Mouse (Mus musculus) lung, postnatal 0 days (tissue): ENCODE measurements around the gene Gm42674. TPM values are rescaled to one million over a fixed set of nuclear protein-coding genes. Genes with fewer than 3 reads are reported as not detected.

Experiments
- ATAC-seq: fragments of 200-750 bp; cut with Nextera tagmentation; 2 replicates; pipeline ENCODE4 v1.8.0; 2017; ENCODE audit warnings: moderate library complexity
- DNase-seq: peaks from one replicate; pipeline ENCODE4 v3.0.0-alpha.2; 2016; ENCODE audit warnings: low spot score
- H3K27ac ChIP-seq: fragments of 300-500 bp; sonication (generic); 2 replicates; pipeline ENCODE4 v1.5.1; 2014; ENCODE audit warnings: antibody characterized with exemption, mild to moderate bottlenecking, low read length, mixed read lengths
- H3K27me3 ChIP-seq: fragments of 300-500 bp; sonication (generic); replicated peaks from 2 replicates; pipeline ENCODE4 v1.6.1; 2014; ENCODE audit warnings: low read length, mixed read lengths; ENCODE audit not compliant: insufficient read depth
- H3K36me3 ChIP-seq: fragments of 300-500 bp; sonication (generic); 2 replicates; pipeline ENCODE4 v1.6.1; 2014; ENCODE audit warnings: low read length, mixed read lengths; ENCODE audit not compliant: insufficient read depth
- H3K4me1 ChIP-seq: fragments of 300-500 bp; sonication (generic); 2 replicates; pipeline ENCODE4 v1.6.1; 2014; ENCODE audit warnings: antibody characterized with exemption, low read depth, low read length, mixed read lengths; ENCODE audit not compliant: insufficient read depth
- H3K4me2 ChIP-seq: fragments of 300-500 bp; sonication (generic); replicated peaks from 2 replicates; pipeline ENCODE4 v1.6.1; 2014; ENCODE audit warnings: low read depth, mild to moderate bottlenecking, low read length, moderate library complexity, mixed read lengths
- H3K4me3 ChIP-seq: fragments of 300-500 bp; sonication (generic); 2 replicates; pipeline ENCODE4 v1.5.1; 2014; ENCODE audit warnings: low read depth, low read length
- H3K9ac ChIP-seq: fragments of 300-500 bp; sonication (generic); replicated peaks from 2 replicates; pipeline ENCODE4 v1.6.1; 2014; ENCODE audit warnings: low read depth, mild to moderate bottlenecking
- H3K9me3 ChIP-seq: fragments of 300-500 bp; sonication (generic); 2 replicates; pipeline ENCODE4 v1.6.1; 2016; ENCODE audit warnings: low read length, mixed read lengths
- CTCF ChIP-seq: IDR thresholded peaks from 2 replicates; pipeline ENCODE4 v1.5.1; 2016; ENCODE audit warnings: antibody characterized with exemption, mild to moderate bottlenecking
- EP300 ChIP-seq: IDR thresholded peaks from 2 replicates; pipeline ENCODE4 v1.6.1; 2016; ENCODE audit warnings: antibody characterized with exemption, mild to moderate bottlenecking, control low read depth
- WGBS: fragments of 180-500 bp; shearing (Covaris S2); extraction: QIAGEN DNeasy Blood & Tissue Kit; methylation state at CpG from one replicate; pipeline ENCODE4 v1.1.7; 2014; 5-methylcytosine and 5-hydroxymethylcytosine counted together
- polyA plus RNA-seq: library from polyadenylated mRNA; unstranded; fragments of >200 nt; fragmentation: Nextera tagmentation; extraction: Ambion mirVana; gene quantifications from 2 replicates; pipeline ENCODE4 v1.2.1, GENCODE M21; 2015

Gene Gm42674
- polyA plus RNA-seq, 1 experiment from 2014 or later, result not detected

- H3K4me3 ChIP-seq, result no peak overlapping the region
- WGBS, result 54% methylated on average over 5 of the region's 5 CpGs
- H3K36me3 ChIP-seq, result no peaks in the 10 kb centered on the region
- no peak overlapping the region for H3K4me2 ChIP-seq
- ATAC-seq (no peak), DNase-seq (no peak)
- H3K27me3 ChIP-seq, result no peaks in the 10 kb centered on the region
- H3K9me3 ChIP-seq, result no peaks in the 10 kb centered on the region
- H3K27ac ChIP-seq, result no peak overlapping the region
- TF ChIP-seq EP300 (no peak), CTCF (no peak)
- no peak overlapping the region for H3K9ac ChIP-seq
- no peaks in the 10 kb centered on the region for H3K4me1 ChIP-seq
Measured at GRCm38 (mm10) chr3:90595556-90595955, 6.1 kb upstream of the Gm42674 start.

GRCm38 (mm10) chr3:90596810-90597209 lies 4.9 kb upstream of the Gm42674 start:
- Histone ChIP-seq H3K27ac (no peak overlapping the region), H3K4me3 (no peak overlapping the region), H3K9ac (no peak overlapping the region), H3K36me3 (no peaks in the 10 kb centered on the region), H3K4me2 (no peak overlapping the region), H3K9me3 (no peaks in the 10 kb centered on the region), H3K4me1 (no peaks in the 10 kb centered on the region), H3K27me3 (no peaks in the 10 kb centered on the region)
- DNase-seq (no peak), ATAC-seq (no peak)
- TF ChIP-seq CTCF (no peak), EP300 (no peak)
- 90% methylated on average over 6 of the region's 6 CpGs for WGBS

GRCm38 (mm10) chr3:90597736-90598135 lies 4.0 kb upstream of the Gm42674 start:
- Histone ChIP-seq H3K27ac (no peak overlapping the region), H3K9me3 (no peaks in the 10 kb centered on the region), H3K36me3 (no peaks in the 10 kb centered on the region), H3K4me3 (no peak overlapping the region), H3K9ac (no peak overlapping the region), H3K4me1 (no peaks in the 10 kb centered on the region), H3K27me3 (no peaks in the 10 kb centered on the region), H3K4me2 (no peak overlapping the region)
- ATAC-seq, result no peak
- DNase-seq, result no peak
- TF ChIP-seq CTCF (no peak), EP300 (no peak)
- 26% methylated on average over 6 of the region's 6 CpGs for WGBS

- H3K4me2 ChIP-seq, result no peak overlapping the region
- WGBS, result 64% methylated on average over 4 of the region's 4 CpGs
- H3K27me3 ChIP-seq, result no peaks in the 10 kb centered on the region
- no peak for ATAC-seq
- H3K36me3 ChIP-seq, result no peaks in the 10 kb centered on the region
- H3K4me1 ChIP-seq, result no peaks in the 10 kb centered on the region
- H3K9ac ChIP-seq, result no peak overlapping the region
- TF ChIP-seq EP300, result no peak
- no peak overlapping the region for H3K27ac ChIP-seq
- DNase-seq, result no peak
- H3K9me3 ChIP-seq, result no peaks in the 10 kb centered on the region
- no peak overlapping the region for H3K4me3 ChIP-seq
Measured at GRCm38 (mm10) chr3:90598212-90598611, 3.5 kb upstream of the Gm42674 start.

GRCm38 (mm10) chr3:90599401-90599800 lies 2.3 kb upstream of the Gm42674 start:
- no peaks in the 10 kb centered on the region for H3K36me3 ChIP-seq
- no peak overlapping the region for H3K4me3 ChIP-seq
- H3K9ac ChIP-seq, result no peak overlapping the region
- H3K27me3 ChIP-seq, result no peaks in the 10 kb centered on the region
- WGBS, result 71% methylated on average over 3 of the region's 3 CpGs
- peaks cover 4% of the 10 kb centered on the region; the same call in 1 of the 2 replicates for H3K4me1 ChIP-seq
- TF ChIP-seq CTCF (no peak), EP300 (no peak)
- DNase-seq, result no peak
- H3K9me3 ChIP-seq, result no peaks in the 10 kb centered on the region
- ATAC-seq, result no peak
- no peak overlapping the region for H3K27ac ChIP-seq
- no peak overlapping the region for H3K4me2 ChIP-seq

- Histone ChIP-seq H3K27me3 (no peaks in the 10 kb centered on the region), H3K36me3 (no peaks in the 10 kb centered on the region), H3K4me1 (peaks cover 9% of the 10 kb centered on the region), H3K4me2 (no peak overlapping the region), H3K9me3 (no peaks in the 10 kb centered on the region), H3K27ac (no peak overlapping the region), H3K9ac (no peak overlapping the region), H3K4me3 (no peak overlapping the region)
- ATAC-seq, result no peak
- WGBS, result 87% methylated on average over 6 of the region's 6 CpGs
- TF ChIP-seq EP300 (no peak), CTCF (no peak)
- DNase-seq, result no peak
Measured at GRCm38 (mm10) chr3:90600036-90600435, 1.7 kb upstream of the Gm42674 start.

GRCm38 (mm10) chr3:90600458-90601195 lies 1.1 kb upstream of the Gm42674 start:
- no peak for ATAC-seq
- Histone ChIP-seq H3K27ac (no peak overlapping the region), H3K4me1 (peaks cover 9% of the 10 kb centered on the region), H3K4me2 (no peak overlapping the region), H3K27me3 (no peaks in the 10 kb centered on the region), H3K9ac (no peak overlapping the region), H3K4me3 (no peak overlapping the region), H3K9me3 (no peaks in the 10 kb centered on the region), H3K36me3 (no peaks in the 10 kb centered on the region)
- no peak for DNase-seq
- no peak for TF ChIP-seq EP300
- no peak for TF ChIP-seq CTCF
- WGBS, result 72% methylated on average over 8 of the region's 8 CpGs
